Mouse (Mus musculus) brain, embryonic 14.5 days (tissue): ENCODE results near the gene Zg16.

ENCODE experiments used
- CTCF ChIP-seq: fragments of 200-500 bp; IDR thresholded peaks from 2 replicates; pipeline ENCODE4 v1.5.1; 2012; ENCODE audit warnings: inconsistent platforms, mild to moderate bottlenecking, moderate library complexity, borderline replicate concordance; ENCODE audit not compliant: insufficient read depth, insufficient read length; ENCODE audit errors: extremely low read depth
- POLR2A ChIP-seq: fragments of 200-500 bp; IDR thresholded peaks from 2 replicates; pipeline ENCODE4 v1.6.1; 2012; ENCODE audit warnings: mild to moderate bottlenecking, inconsistent platforms, borderline replicate concordance; ENCODE audit not compliant: poor library complexity, insufficient read depth, insufficient read length, severe bottlenecking; ENCODE audit errors: extremely low read depth

- TF ChIP-seq CTCF (no peak), POLR2A (no peak)
Observed at GRCm38 (mm10) chr7:127027885-127028284, 59.2 kb downstream of the Zg16 start.
